Mouse (Mus musculus): ENCODE measurements around the gene Gpr132. TPM values are rescaled to one million over a fixed set of nuclear protein-coding genes. Genes with fewer than 3 reads are reported as not detected.

Gene Gpr132
- polyA plus RNA-seq, 1 experiment from 2014 or later: 0.11 TPM

DNA sequence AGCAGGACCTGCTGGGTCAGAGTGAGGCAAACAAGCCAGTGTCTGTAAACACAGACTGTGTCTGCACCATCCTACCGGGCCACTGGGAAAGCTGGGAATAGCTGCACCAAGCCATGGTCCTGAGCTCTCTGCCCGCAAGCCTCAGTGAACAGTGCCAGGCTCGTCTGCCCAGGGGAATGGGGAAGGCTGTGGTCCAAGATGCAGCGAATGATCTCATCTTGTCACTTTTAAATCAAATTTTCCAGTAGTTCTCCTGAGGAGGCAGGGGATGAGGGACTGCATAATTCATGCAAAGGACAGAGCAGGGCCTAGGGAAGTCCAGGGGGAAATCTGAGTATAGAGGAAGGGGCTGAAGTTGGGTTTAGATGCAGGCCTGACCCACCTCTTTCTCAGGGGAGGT lies 60.2 kb downstream of the Gpr132 start:
- WGBS: 76% methylated on average over 4 of the region's 4 CpGs
- H3K4me3 ChIP-seq: no peak overlapping the region
- no peaks in the 10 kb centered on the region for H3K9me3 ChIP-seq
- H3K36me3 ChIP-seq: peaks cover 4% of the 10 kb centered on the region
- H3K4me1 ChIP-seq: peaks cover 51% of the 10 kb centered on the region
- H3K27me3 ChIP-seq (ENCODE audit: insufficient read depth, poor library complexity, severe bottlenecking): peaks cover 35% of the 10 kb centered on the region
- peak overlapping the region; percentile 82; the same call in 1 of the 2 replicates for H3K27ac ChIP-seq
- no peak for DNase-seq (ENCODE audit: low spot score)

DNA sequence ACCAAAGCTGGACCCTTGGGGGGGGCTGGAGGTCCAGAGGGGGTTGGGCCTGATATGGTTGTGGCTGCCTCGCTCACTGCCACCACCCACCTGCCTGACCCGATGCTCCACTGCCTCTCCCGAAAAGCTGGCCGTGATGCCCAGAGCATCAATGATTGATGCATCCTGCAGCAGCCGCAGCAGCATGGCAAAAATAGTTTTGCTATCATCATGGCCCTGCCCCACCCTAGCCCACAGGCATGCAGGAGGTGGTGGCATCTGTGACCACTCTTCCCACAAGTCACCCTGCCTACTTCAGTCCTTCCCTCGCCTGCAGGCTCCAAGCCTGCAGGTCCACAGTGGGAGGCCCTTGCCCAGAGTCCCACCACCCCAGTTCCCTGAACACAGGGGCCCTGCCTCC lies 62.0 kb downstream of the Gpr132 start:
- H3K4me3 ChIP-seq: no peak overlapping the region
- H3K36me3 ChIP-seq: no peaks in the 10 kb centered on the region
- H3K4me1 ChIP-seq: peaks cover 49% of the 10 kb centered on the region
- H3K27me3 ChIP-seq (ENCODE audit: insufficient read depth, poor library complexity, severe bottlenecking): peaks cover 51% of the 10 kb centered on the region
- H3K27ac ChIP-seq: no peak overlapping the region
- 65% methylated on average over 6 of the region's 6 CpGs for WGBS
- DNase-seq (ENCODE audit: low spot score): no peak
- no peaks in the 10 kb centered on the region for H3K9me3 ChIP-seq

DNA sequence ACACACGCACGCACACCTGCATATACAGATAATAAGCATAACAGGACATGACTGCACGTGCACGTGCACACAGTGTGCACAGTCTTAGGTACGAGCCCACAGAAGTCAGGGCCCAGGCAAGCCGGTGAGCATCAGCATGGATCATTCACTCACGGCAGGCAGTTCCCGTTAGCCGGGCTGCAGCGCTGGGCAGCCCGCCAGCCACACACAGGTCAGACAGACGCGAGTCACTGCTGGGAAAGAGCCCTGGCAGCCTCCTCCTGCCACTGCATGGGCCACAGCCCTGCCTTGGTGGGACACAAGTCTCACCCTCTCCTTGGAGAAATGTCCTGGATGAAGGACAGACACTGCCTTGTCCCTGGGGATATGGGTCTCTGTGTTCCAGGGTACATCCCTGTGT lies 64.0 kb downstream of the Gpr132 start:
- Histone ChIP-seq H3K36me3 (no peaks in the 10 kb centered on the region), H3K9me3 (no peaks in the 10 kb centered on the region), H3K4me1 (peaks cover 35% of the 10 kb centered on the region), H3K27me3 (ENCODE audit: insufficient read depth, poor library complexity, severe bottlenecking) (peaks cover 69% of the 10 kb centered on the region), H3K27ac (no peak overlapping the region), H3K4me3 (no peak overlapping the region)
- WGBS: 55% methylated on average over 13 of the region's 13 CpGs
- DNase-seq (ENCODE audit: low spot score): no peak

DNA sequence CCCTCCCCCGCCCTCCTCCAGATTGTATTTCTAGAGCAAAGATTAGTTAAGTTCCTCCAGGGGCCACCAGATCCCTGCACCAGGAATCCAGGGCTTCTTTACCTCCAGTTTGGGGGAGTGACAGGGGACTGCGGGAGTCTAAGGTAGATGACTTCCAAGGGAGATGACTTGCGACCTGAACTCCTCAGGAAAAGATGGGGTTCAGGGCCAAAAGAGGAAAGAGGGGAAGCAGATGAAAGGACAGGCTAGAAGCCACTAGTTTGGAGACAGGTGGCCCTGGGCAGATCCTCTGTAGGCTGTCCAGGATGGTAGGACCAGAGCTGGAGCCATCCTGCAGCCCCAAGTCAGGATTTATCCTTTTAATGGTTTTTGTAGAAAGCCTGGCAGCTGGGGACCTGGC lies 65.1 kb downstream of the Gpr132 start:
- Histone ChIP-seq H3K27ac (no peak overlapping the region), H3K27me3 (ENCODE audit: insufficient read depth, poor library complexity, severe bottlenecking) (peaks cover 78% of the 10 kb centered on the region), H3K9me3 (no peaks in the 10 kb centered on the region), H3K36me3 (no peaks in the 10 kb centered on the region), H3K4me1 (peaks cover 30% of the 10 kb centered on the region), H3K4me3 (peak overlapping the region; percentile 76)
- WGBS: 16% methylated on average over 3 of the region's 3 CpGs
- DNase-seq (ENCODE audit: low spot score): no peak

DNA sequence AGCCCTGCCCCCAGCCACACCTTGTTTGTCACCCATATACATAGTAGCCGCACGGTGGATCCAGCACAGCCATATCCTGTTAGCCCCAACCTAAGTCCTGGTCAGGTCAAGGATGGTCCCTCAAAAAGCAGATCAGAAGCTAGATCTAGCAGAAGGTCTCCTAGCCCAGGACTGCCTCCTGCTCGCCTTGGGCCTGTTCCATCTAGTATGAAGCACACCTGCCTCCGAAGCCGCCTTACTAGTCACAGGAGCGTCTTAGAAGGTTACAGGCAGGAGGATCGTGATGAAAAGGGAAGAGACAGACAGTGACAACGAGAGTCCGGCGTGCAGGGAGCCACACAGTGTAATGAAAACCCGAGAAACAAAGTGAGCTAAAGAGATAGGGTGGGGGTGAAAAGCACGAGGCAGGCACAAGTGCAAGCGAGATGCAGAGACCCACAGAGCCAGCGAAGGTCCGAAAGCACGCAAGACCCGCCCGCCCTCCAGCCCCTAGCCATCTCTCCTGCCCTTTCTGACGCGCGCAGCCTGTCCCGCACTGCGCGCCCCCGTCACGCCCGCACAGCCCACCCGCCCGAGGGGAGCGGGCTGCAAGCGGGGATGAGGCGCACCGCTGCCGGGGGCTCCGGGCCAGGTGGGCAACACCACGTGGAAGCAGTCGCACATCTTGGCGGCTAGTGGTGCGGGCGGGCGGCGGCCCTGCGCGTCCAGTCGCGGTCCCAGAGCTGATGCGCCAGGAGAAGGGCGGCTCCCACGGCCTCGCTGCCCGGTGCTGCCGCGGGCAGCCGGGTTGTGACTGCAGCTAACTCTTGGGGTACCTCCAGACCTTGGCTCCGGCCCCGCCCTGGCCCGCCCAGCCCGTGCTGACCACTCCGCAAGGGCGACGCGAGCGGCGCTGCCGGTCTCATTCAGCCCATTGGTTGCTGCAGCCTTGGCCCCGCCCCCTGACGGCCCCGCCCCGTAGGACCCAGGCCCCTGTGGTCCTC lies 65.9 kb downstream of the Gpr132 start, which contains the start of gene Ahnak2:
Ahnak2 (minus strand) TSS at position 794 of the 983 bp plus-strand sequence.
- H3K4me3 ChIP-seq: peak within 1 kb of the TSS; percentile 76
- H3K27me3 ChIP-seq (ENCODE audit: insufficient read depth, poor library complexity, severe bottlenecking): peaks cover 84% of the 10 kb centered on the region
- H3K9me3 ChIP-seq: no peaks in the 10 kb centered on the region
- 4% methylated on average over 66 of the region's 69 CpGs for WGBS
- H3K27ac ChIP-seq: peak within 1 kb of the TSS; percentile 65
- no peaks in the 10 kb centered on the region for H3K36me3 ChIP-seq
- peaks cover 38% of the 10 kb centered on the region for H3K4me1 ChIP-seq
- peak; percentile 89 for DNase-seq (ENCODE audit: low spot score)

Other genes starting within 250 kb of the Gpr132 start
- 57.2 and 99.3 TPM in 2 replicates for gene Adssl1, start 248.2 kb downstream of the Gpr132 start, polyA plus RNA-seq (2016; fragmentation: Nextera tagmentation; extraction: Ambion mirVana)
- 175 and 207 TPM in 2 replicates for gene Siva1, start 223.5 kb downstream of the Gpr132 start, polyA plus RNA-seq (2016; fragmentation: Nextera tagmentation; extraction: Ambion mirVana)
- gene Akt1, start 193.3 kb downstream of the Gpr132 start, polyA plus RNA-seq (2016; fragmentation: Nextera tagmentation; extraction: Ambion mirVana): 57.1 and 82.0 TPM in 2 replicates
- 3.9 and 4.3 TPM in 2 replicates for gene Zbtb42, start 189.4 kb downstream of the Gpr132 start, polyA plus RNA-seq (2016; fragmentation: Nextera tagmentation; extraction: Ambion mirVana)
- gene Cep170b, start 147.8 kb downstream of the Gpr132 start, polyA plus RNA-seq (2016; fragmentation: Nextera tagmentation; extraction: Ambion mirVana): 3.9 and 6.6 TPM in 2 replicates
- gene Pld4, start 107.6 kb downstream of the Gpr132 start, polyA plus RNA-seq (2016; fragmentation: Nextera tagmentation; extraction: Ambion mirVana): 0.57 and 2.9 TPM in 2 replicates
- gene Ahnak2, start 65.6 kb downstream of the Gpr132 start, polyA plus RNA-seq (2016; fragmentation: Nextera tagmentation; extraction: Ambion mirVana): 0.53 and 0.71 TPM in 2 replicates
- 13.0 and 14.9 TPM in 2 replicates for gene Clba1, start 59.3 kb downstream of the Gpr132 start, polyA plus RNA-seq (2016; fragmentation: Nextera tagmentation; extraction: Ambion mirVana)
- gene Cdca4, start 38.8 kb downstream of the Gpr132 start, polyA plus RNA-seq (2016; fragmentation: Nextera tagmentation; extraction: Ambion mirVana): 66.5 and 98.2 TPM in 2 replicates
- gene Jag2, start 61.5 kb upstream of the Gpr132 start, polyA plus RNA-seq (2016; fragmentation: Nextera tagmentation; extraction: Ambion mirVana): 2.0 and 3.6 TPM in 2 replicates
- gene Nudt14, start 73.9 kb upstream of the Gpr132 start, polyA plus RNA-seq (2016; fragmentation: Nextera tagmentation; extraction: Ambion mirVana): 48.6 and 65.5 TPM in 2 replicates
- 22.3 and 23.6 TPM in 2 replicates for gene Btbd6, start 108.3 kb upstream of the Gpr132 start, polyA plus RNA-seq (2016; fragmentation: Nextera tagmentation; extraction: Ambion mirVana)
- gene Brf1, start 132.5 kb upstream of the Gpr132 start, polyA plus RNA-seq (2016; fragmentation: Nextera tagmentation; extraction: Ambion mirVana): 35.3 and 41.5 TPM in 2 replicates
- gene Pacs2, start 146.3 kb upstream of the Gpr132 start, polyA plus RNA-seq (2016; fragmentation: Nextera tagmentation; extraction: Ambion mirVana): 11.7 TPM in 2 replicates
- not detected in 2 replicates for gene Tex22, start 206.3 kb upstream of the Gpr132 start, polyA plus RNA-seq (2016; fragmentation: Nextera tagmentation; extraction: Ambion mirVana)
- 12.0 and 17.5 TPM in 2 replicates for gene Mta1, start 230.1 kb upstream of the Gpr132 start, polyA plus RNA-seq (2016; fragmentation: Nextera tagmentation; extraction: Ambion mirVana)